Mouse (Mus musculus): Measurements from ENCODE around the gene Cnbp. TPM values are rescaled to one million over a fixed set of nuclear protein-coding genes. Genes with fewer than 3 reads are reported as not detected.

Gene Cnbp
- polyA plus RNA-seq, 1 experiment from 2014 or later, result 747 TPM

DNA sequence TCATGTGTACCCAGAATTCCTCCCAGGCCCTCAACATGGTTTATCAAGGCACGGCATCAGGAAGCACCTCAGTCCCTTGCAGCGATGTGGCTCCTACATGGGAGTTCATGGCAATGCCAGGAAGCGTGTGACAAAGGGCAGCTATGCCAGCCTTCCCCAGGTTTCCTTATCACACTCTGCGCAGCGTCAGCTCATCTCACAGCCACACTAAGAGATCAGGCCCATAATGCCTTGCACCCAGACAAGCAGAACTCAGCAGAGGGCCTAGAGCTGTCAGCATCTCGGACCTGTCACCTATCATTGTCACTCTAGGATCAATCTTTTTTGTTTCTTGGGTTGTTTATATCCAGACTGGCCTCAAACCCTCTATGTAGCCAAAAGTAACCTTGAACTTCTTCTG is 51.3 kb downstream of the Cnbp start:
- no peaks in the 10 kb centered on the region for H3K4me1 ChIP-seq
- H3K27me3 ChIP-seq, result no peaks in the 10 kb centered on the region
- 88% methylated on average over 6 of the region's 6 CpGs for WGBS
- no peak overlapping the region for H3K27ac ChIP-seq (replicated peaks)
- H3K9ac ChIP-seq (replicated peaks), result no peak overlapping the region
- no peak for ATAC-seq (replicated peaks)
- no peak overlapping the region for H3K4me3 ChIP-seq
- no peaks in the 10 kb centered on the region for H3K36me3 ChIP-seq
- no peak overlapping the region for H3K4me2 ChIP-seq (replicated peaks)
- no peaks in the 10 kb centered on the region for H3K9me3 ChIP-seq

DNA sequence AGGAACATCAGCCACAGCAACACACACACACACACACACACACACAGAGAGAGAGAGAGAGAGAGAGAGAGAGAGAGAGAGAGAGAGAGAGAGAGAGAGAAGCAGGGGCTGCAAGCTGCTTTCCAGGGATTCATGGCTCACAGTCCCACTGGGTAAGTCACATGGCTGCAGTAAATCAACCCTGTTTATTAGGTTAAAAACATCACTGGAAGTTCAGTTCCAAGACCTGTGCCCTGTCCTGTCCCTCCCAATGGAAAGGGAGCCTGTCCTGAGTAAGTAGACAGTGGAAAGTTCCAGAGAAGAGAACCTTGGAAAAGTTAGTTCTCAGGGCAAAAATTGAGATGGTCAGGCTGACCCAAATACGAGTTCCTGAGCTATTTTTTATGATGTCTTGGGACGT is 53.6 kb downstream of the Cnbp start:
- WGBS, result 52% methylated on average over 2 of the region's 2 CpGs
- no peak for ATAC-seq (replicated peaks)

GRCm38 (mm10) chr6:87796251-87796880 is 54.5 kb downstream of the Cnbp start:
- Histone ChIP-seq H3K4me2 (replicated peaks) (no peak overlapping the region), H3K27ac (replicated peaks) (no peak overlapping the region), H3K36me3 (0 out of 2 replicates have a peak, but pooled peaks cover 9% of the 10 kb centered on the region), H3K4me3 (no peak overlapping the region), H3K27me3 (no peaks in the 10 kb centered on the region), H3K9me3 (no peaks in the 10 kb centered on the region), H3K9ac (replicated peaks) (no peak overlapping the region), H3K4me1 (no peaks in the 10 kb centered on the region)
- 84% methylated on average over 6 of the region's 6 CpGs for WGBS
- ATAC-seq (replicated peaks), result no peak

More for the DNA sequence above, 53.6 kb downstream of the Cnbp start:
- H3K9me3 ChIP-seq, result no peaks in the 10 kb centered on the region
- H3K4me3 ChIP-seq, result no peak overlapping the region
- no peak overlapping the region for H3K9ac ChIP-seq (replicated peaks)
- H3K4me2 ChIP-seq (replicated peaks), result no peak overlapping the region
- H3K36me3 ChIP-seq, result 0 out of 2 replicates have a peak, but pooled peaks cover 4% of the 10 kb centered on the region
- no peaks in the 10 kb centered on the region for H3K4me1 ChIP-seq
- H3K27ac ChIP-seq (replicated peaks), result no peak overlapping the region
- H3K27me3 ChIP-seq, result no peaks in the 10 kb centered on the region

GRCm38 (mm10) chr6:87795385-87796150 is 55.3 kb downstream of the Cnbp start:
- H3K4me3 ChIP-seq, result no peak overlapping the region
- H3K27me3 ChIP-seq, result no peaks in the 10 kb centered on the region
- no peak for ATAC-seq (replicated peaks)
- H3K4me1 ChIP-seq, result no peaks in the 10 kb centered on the region
- H3K36me3 ChIP-seq, result 0 out of 2 replicates have a peak, but pooled peaks cover 12% of the 10 kb centered on the region
- no peaks in the 10 kb centered on the region for H3K9me3 ChIP-seq
- no peak overlapping the region for H3K4me2 ChIP-seq (replicated peaks)
- WGBS, result 64% methylated on average over 6 of the region's 6 CpGs
- H3K9ac ChIP-seq (replicated peaks), result no peak overlapping the region
- H3K27ac ChIP-seq (replicated peaks), result no peak overlapping the region

- Histone ChIP-seq H3K4me2 (replicated peaks) (no peak overlapping the region), H3K4me3 (no peak overlapping the region), H3K9ac (replicated peaks) (no peak overlapping the region), H3K27me3 (no peaks in the 10 kb centered on the region), H3K36me3 (0 out of 2 replicates have a peak, but pooled peaks cover 12% of the 10 kb centered on the region), H3K27ac (replicated peaks) (no peak overlapping the region), H3K4me1 (peaks cover 7% of the 10 kb centered on the region), H3K9me3 (no peaks in the 10 kb centered on the region)
- no peak for ATAC-seq (replicated peaks)
- WGBS, result 94% methylated on average over 10 of the region's 10 CpGs
Observed at GRCm38 (mm10) chr6:87793821-87794510, 56.9 kb downstream of the Cnbp start.

Other genes with a start within 250 kb of the Cnbp start
- 12.9 and 13.9 TPM in 2 replicates for gene Aplf, start 178.9 kb downstream of the Cnbp start, polyA plus RNA-seq (2015; fragmentation: Nextera tagmentation; extraction: Ambion mirVana)
- gene Efcc1, start 120.2 kb downstream of the Cnbp start, polyA plus RNA-seq (2015; fragmentation: Nextera tagmentation; extraction: Ambion mirVana), result 2.0 TPM in 2 replicates
- gene Gp9, start 73.0 kb downstream of the Cnbp start, polyA plus RNA-seq (2015; fragmentation: Nextera tagmentation; extraction: Ambion mirVana), result 0.46 and 0.65 TPM in 2 replicates
- gene Rab43, start 38.9 kb downstream of the Cnbp start, polyA plus RNA-seq (2015; fragmentation: Nextera tagmentation; extraction: Ambion mirVana), result 6.9 and 8.0 TPM in 2 replicates
- 3.6 and 3.7 TPM in 2 replicates for gene Gm45140, start 15.3 kb downstream of the Cnbp start, polyA plus RNA-seq (2015; fragmentation: Nextera tagmentation; extraction: Ambion mirVana)
- gene Isy1, start 12.3 kb downstream of the Cnbp start, polyA plus RNA-seq (2015; fragmentation: Nextera tagmentation; extraction: Ambion mirVana), result 37.8 and 38.7 TPM in 2 replicates
- gene Copg1, start 36.7 kb upstream of the Cnbp start, polyA plus RNA-seq (2015; fragmentation: Nextera tagmentation; extraction: Ambion mirVana), result 159 and 164 TPM in 2 replicates
- 58.5 and 60.2 TPM in 2 replicates for gene Hmces, start 62.8 kb upstream of the Cnbp start, polyA plus RNA-seq (2015; fragmentation: Nextera tagmentation; extraction: Ambion mirVana)
- gene H1fx, start 130.5 kb upstream of the Cnbp start, polyA plus RNA-seq (2015; fragmentation: Nextera tagmentation; extraction: Ambion mirVana), result 50.3 and 70.8 TPM in 2 replicates
- gene Rab7, start 194.2 kb upstream of the Cnbp start, polyA plus RNA-seq (2015; fragmentation: Nextera tagmentation; extraction: Ambion mirVana), result 295 and 302 TPM in 2 replicates
- gene Rpn1, start 233.4 kb upstream of the Cnbp start, polyA plus RNA-seq (2015; fragmentation: Nextera tagmentation; extraction: Ambion mirVana), result 246 and 262 TPM in 2 replicates

Measured in forebrain, embryonic 15.5 days (tissue).